Mouse (Mus musculus): Measurements from ENCODE around the gene Gpn3. TPM values are rescaled to one million over a fixed set of nuclear protein-coding genes. Genes with fewer than 3 reads are reported as not detected.
A peak's percentile ranks its signal among the peaks of the same experiment; 100 is the strongest.

The Gpn3 gene
- polyA plus RNA-seq, 1 experiment from 2014 or later = 68.4 TPM

DNA sequence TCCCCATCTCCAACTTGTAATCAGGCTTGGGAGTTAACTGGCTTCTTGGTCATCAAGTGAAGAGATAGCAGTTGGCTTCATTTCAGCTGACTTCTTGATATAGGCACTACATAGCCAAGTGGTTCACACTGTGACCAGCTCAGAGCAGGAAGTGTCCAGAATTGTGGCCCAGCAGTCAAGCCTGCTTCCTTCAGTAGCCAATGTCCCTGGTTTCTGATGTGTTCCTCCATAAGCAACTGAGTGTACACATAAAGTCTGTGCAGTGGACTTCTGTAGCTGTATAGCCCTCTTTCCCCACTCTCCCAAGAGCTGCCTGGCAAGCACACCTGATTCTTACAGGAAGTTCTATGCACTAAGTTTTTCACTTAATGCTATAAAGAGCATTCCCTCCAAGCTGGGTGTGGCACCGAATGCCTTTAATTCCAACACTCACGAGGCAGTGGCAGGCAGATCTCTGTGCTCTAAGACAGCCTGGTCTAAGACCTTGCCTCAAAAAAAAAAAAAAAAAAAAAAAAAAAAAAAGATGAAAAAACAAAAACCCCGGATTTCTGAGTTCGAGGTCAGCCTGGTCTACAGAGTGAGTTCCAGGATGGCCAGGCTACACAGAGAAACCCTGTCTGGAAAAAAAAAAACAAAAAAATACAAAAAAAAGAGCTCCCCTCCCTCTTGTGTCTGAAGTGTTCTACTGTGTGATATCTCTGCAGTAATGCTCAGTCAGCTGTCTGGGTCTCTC, 5.6 kb downstream of the Gpn3 start:
- DNase-seq (ENCODE audit: low spot score) (no peak), ATAC-seq (ENCODE audit: insufficient read depth, low FRiP score, low TSS enrichment) (no peak)
- Histone ChIP-seq H3K36me3 (ENCODE audit: control insufficient read depth, insufficient read depth, low read length) (peaks cover 12% of the 10 kb centered on the region), H3K4me2 (ENCODE audit: low read depth) (no peak overlapping the region), H3K9me3 (ENCODE audit: control insufficient read depth, low read length) (no peaks in the 10 kb centered on the region), H3K4me3 (ENCODE audit: low read depth, low read length) (no peak overlapping the region), H3K9ac (ENCODE audit: low read length) (no peak overlapping the region), H3K4me1 (ENCODE audit: control insufficient read depth, insufficient read depth, low read length) (0 out of 2 replicates have a peak, but pooled peaks cover 2% of the 10 kb centered on the region), H3K27ac (ENCODE audit: low read depth, low read length) (no peak overlapping the region), H3K27me3 (ENCODE audit: control insufficient read depth, insufficient read depth, low read length) (no peaks in the 10 kb centered on the region)
- 91% methylated on average over 4 of the region's 4 CpGs for WGBS

DNA sequence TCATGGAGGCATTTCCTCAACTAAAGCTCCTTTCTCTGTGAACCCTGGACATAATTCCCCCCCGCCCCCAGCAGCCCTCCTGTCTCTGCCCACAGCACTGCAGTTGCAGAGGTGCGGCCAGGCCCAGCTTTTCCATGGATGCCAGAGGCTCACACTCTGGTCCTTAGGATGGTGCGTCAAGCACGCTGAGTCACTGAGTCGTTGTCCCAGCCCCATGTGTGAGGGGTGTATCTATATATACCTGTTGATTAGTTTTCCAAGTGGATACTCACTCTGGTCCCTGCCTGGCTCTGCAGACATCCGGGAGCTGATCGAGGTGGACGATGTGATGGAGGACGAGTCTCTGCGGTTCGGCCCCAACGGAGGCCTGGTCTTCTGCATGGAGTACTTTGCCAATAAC, 6.5 kb downstream of the Gpn3 start:
- Histone ChIP-seq H3K27ac (ENCODE audit: low read depth, low read length) (no peak overlapping the region), H3K36me3 (ENCODE audit: control insufficient read depth, insufficient read depth, low read length) (peaks cover 15% of the 10 kb centered on the region), H3K9me3 (ENCODE audit: control insufficient read depth, low read length) (no peaks in the 10 kb centered on the region), H3K4me2 (ENCODE audit: low read depth) (no peak overlapping the region), H3K9ac (ENCODE audit: low read length) (no peak overlapping the region), H3K4me1 (ENCODE audit: control insufficient read depth, insufficient read depth, low read length) (0 out of 2 replicates have a peak, but pooled peaks cover 2% of the 10 kb centered on the region), H3K27me3 (ENCODE audit: control insufficient read depth, insufficient read depth, low read length) (no peaks in the 10 kb centered on the region), H3K4me3 (ENCODE audit: low read depth, low read length) (no peak overlapping the region)
- WGBS = 93% methylated on average over 12 of the region's 12 CpGs
- ATAC-seq (ENCODE audit: insufficient read depth, low FRiP score, low TSS enrichment) (no peak), DNase-seq (ENCODE audit: low spot score) (no peak)

DNA sequence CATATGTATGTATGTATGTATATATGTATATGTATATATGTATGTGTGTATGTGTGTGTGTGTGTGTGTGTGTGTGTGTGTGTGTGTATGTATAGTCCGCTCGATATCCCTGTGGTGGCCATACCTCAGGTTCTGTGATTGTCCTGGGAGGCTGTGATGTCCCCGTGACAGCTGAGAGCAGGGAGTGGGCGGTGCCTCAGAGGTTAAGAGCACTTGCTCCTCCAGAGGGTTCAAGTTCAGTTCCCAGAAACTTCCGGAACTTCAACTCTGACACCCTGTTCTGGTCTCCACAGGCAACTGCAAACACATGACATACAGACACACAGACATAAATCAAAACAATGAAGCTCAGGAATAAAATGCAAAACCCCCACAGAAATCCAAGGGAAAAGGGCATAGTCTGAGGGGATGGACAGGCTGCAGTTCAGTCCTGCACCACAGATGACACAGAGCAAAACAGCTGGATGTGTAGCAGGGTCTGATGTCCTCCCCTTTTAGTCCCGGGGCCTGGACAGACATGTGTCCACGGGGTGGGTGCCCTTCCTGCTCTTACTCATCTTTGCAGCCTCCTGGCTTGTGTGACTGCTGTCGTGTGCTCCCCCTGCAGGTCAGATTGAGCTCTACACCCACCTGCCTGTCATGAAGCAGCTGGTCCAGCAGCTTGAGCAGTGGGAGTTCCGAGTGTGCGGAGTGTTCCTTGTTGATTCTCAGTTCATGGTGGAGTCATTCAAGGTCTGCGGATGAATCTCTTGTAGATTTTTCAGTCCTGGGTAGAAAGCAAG, 7.9 kb downstream of the Gpn3 start:
- no peaks in the 10 kb centered on the region for H3K4me1 ChIP-seq (ENCODE audit: control insufficient read depth, insufficient read depth, low read length)
- no peak overlapping the region for H3K27ac ChIP-seq (ENCODE audit: low read depth, low read length)
- peak; percentile 84 for DNase-seq (ENCODE audit: low spot score)
- no peak overlapping the region for H3K4me2 ChIP-seq (ENCODE audit: low read depth)
- H3K36me3 ChIP-seq (ENCODE audit: control insufficient read depth, insufficient read depth, low read length) = peaks cover 15% of the 10 kb centered on the region
- WGBS = 58% methylated on average over 11 of the region's 11 CpGs
- H3K9me3 ChIP-seq (ENCODE audit: control insufficient read depth, low read length) = no peaks in the 10 kb centered on the region
- no peak overlapping the region for H3K4me3 ChIP-seq (ENCODE audit: low read depth, low read length)
- no peak for ATAC-seq (ENCODE audit: insufficient read depth, low FRiP score, low TSS enrichment)
- H3K9ac ChIP-seq (ENCODE audit: low read length) = no peak overlapping the region
- H3K27me3 ChIP-seq (ENCODE audit: control insufficient read depth, insufficient read depth, low read length) = no peaks in the 10 kb centered on the region

DNA sequence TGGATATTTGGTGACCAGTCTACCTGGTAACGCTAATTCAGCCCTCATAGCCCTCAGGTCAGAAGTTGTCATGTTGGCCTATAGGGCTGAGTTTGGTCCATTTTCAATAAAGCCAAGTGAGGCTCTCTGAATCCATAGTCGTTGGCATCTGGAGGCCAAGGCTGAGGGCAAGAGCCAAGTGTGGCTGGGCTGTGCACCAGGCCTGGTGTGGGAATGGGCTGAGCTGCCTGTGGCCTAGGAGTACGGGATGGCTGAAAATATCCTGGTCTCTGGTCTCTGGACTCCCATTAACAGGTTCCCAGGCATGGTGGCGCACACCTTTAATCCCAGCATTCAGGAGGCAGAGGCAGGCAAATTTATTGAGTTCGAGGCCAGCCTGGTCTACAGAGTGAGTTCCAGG, 18.3 kb downstream of the Gpn3 start:
- WGBS = 84% methylated on average over 5 of the region's 5 CpGs
- Histone ChIP-seq H3K9ac (ENCODE audit: low read length) (no peak overlapping the region), H3K9me3 (ENCODE audit: control insufficient read depth, low read length) (no peaks in the 10 kb centered on the region), H3K4me3 (ENCODE audit: low read depth, low read length) (no peak overlapping the region), H3K27me3 (ENCODE audit: control insufficient read depth, insufficient read depth, low read length) (no peaks in the 10 kb centered on the region), H3K27ac (ENCODE audit: low read depth, low read length) (no peak overlapping the region), H3K4me2 (ENCODE audit: low read depth) (no peak overlapping the region), H3K4me1 (ENCODE audit: control insufficient read depth, insufficient read depth, low read length) (no peaks in the 10 kb centered on the region), H3K36me3 (ENCODE audit: control insufficient read depth, insufficient read depth, low read length) (no peaks in the 10 kb centered on the region)
- ATAC-seq (ENCODE audit: insufficient read depth, low FRiP score, low TSS enrichment) (no peak), DNase-seq (ENCODE audit: low spot score) (no peak)

DNA sequence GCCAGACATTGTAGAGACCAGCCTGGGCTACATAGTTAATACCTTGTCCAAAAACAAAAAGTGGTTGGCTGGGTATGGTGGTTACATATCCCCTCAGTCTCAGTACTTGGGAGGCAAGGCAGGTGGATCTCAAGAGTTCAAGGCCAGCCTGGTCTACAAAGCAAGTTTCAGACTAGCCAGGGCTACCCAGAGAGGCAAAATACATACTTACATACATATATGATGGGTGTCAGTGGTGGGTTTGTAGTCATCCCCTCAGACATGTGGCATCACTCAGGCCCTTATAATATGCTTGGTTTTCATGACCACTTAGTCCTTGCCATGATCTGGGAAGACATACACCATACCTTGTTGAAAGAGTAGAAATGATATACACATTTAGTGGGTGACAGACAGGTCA, 19.0 kb downstream of the Gpn3 start:
- Histone ChIP-seq H3K27ac (ENCODE audit: low read depth, low read length) (no peak overlapping the region), H3K4me3 (ENCODE audit: low read depth, low read length) (no peak overlapping the region), H3K4me2 (ENCODE audit: low read depth) (no peak overlapping the region), H3K9me3 (ENCODE audit: control insufficient read depth, low read length) (no peaks in the 10 kb centered on the region), H3K36me3 (ENCODE audit: control insufficient read depth, insufficient read depth, low read length) (no peaks in the 10 kb centered on the region), H3K9ac (ENCODE audit: low read length) (no peak overlapping the region), H3K27me3 (ENCODE audit: control insufficient read depth, insufficient read depth, low read length) (no peaks in the 10 kb centered on the region), H3K4me1 (ENCODE audit: control insufficient read depth, insufficient read depth, low read length) (no peaks in the 10 kb centered on the region)
- DNase-seq (ENCODE audit: low spot score) (no peak), ATAC-seq (ENCODE audit: insufficient read depth, low FRiP score, low TSS enrichment) (no peak)

DNA sequence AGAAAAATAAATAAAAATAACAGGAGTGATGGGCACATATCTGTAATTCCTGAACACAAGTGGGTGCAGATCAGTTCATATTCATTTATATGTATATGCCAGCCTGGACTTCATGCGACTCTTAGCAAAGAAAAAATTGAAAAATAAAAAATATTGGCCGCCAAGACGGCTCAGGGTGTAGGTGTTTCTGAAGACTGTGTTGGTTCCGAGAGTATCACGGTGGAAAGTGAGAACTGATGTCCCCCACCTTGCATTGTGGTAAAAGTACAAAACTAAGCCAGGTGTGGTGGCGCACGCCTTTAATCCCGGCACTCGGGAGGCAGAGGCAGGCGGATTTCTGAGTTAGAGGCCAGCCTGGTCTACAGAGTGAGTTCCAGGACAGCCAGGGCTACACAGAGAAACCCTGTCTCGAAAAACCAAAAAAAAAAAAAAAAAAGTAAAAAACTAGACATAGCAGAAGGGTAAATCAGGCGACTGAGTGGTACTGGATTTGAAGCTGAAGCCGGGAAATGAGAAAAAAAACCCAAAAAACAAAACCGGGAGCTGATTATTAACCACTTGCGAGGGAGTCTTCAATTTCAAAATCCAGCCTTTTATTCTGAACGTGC, 19.6 kb downstream of the Gpn3 start:
- no peaks in the 10 kb centered on the region for H3K36me3 ChIP-seq (ENCODE audit: control insufficient read depth, insufficient read depth, low read length)
- DNase-seq (ENCODE audit: low spot score) = no peak
- peak overlapping the region; percentile 51; the same call in 1 of the 2 replicates for H3K9ac ChIP-seq (ENCODE audit: low read length)
- WGBS = 53% methylated on average over 15 of the region's 16 CpGs
- H3K4me3 ChIP-seq (ENCODE audit: low read depth, low read length) = peak overlapping the region; percentile 56; the same call in 1 of the 2 replicates
- H3K4me1 ChIP-seq (ENCODE audit: control insufficient read depth, insufficient read depth, low read length) = no peaks in the 10 kb centered on the region
- H3K4me2 ChIP-seq (ENCODE audit: low read depth) = peak overlapping the region; percentile 64
- H3K9me3 ChIP-seq (ENCODE audit: control insufficient read depth, low read length) = no peaks in the 10 kb centered on the region
- H3K27ac ChIP-seq (ENCODE audit: low read depth, low read length) = no peak overlapping the region
- ATAC-seq (ENCODE audit: insufficient read depth, low FRiP score, low TSS enrichment) = no peak
- H3K27me3 ChIP-seq (ENCODE audit: control insufficient read depth, insufficient read depth, low read length) = no peaks in the 10 kb centered on the region

DNA sequence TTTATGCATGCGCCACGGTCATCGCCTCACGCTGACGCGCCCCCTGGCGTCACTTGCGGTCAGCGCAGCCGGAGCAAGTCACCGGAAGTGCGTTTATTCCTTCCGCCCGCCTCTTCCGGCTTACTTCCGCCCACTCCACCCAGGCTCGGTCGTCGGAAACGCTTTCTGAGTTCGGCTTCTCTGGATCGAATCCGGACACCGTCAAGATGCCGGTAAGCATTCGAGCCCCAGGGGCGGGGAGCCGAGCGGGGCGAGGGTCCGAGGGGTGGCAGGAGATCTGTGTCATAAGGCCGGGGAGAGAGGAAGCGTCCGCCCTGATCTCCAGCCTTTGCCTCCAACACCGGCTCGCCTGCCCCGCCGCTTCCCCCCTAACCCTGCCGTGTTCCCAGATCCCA, 20.1 kb downstream of the Gpn3 start, which contains the start of gene Arpc3:
Gene Arpc3 (plus strand): TSS at position 93 of the 395 bp plus-strand sequence.
- peak within 1 kb of the TSS; percentile 56 for H3K4me3 ChIP-seq (ENCODE audit: low read depth, low read length)
- peak within 1 kb of the TSS; percentile 51 for H3K9ac ChIP-seq (ENCODE audit: low read length)
- peaks cover 4% of the 10 kb centered on the region for H3K36me3 ChIP-seq (ENCODE audit: control insufficient read depth, insufficient read depth, low read length)
- WGBS = under 1% methylated on average over 39 of the region's 39 CpGs
- no peaks in the 10 kb centered on the region for H3K9me3 ChIP-seq (ENCODE audit: control insufficient read depth, low read length)
- peak within 1 kb of the TSS; percentile 64 for H3K4me2 ChIP-seq (ENCODE audit: low read depth)
- no peaks in the 10 kb centered on the region for H3K27me3 ChIP-seq (ENCODE audit: control insufficient read depth, insufficient read depth, low read length)
- H3K4me1 ChIP-seq (ENCODE audit: control insufficient read depth, insufficient read depth, low read length) = no peaks in the 10 kb centered on the region
- DNase-seq (ENCODE audit: low spot score) (peak; percentile 94), ATAC-seq (ENCODE audit: insufficient read depth, low FRiP score, low TSS enrichment) (peak; percentile 61)
- H3K27ac ChIP-seq (ENCODE audit: low read depth, low read length) = no peak within 1 kb of the TSS

DNA sequence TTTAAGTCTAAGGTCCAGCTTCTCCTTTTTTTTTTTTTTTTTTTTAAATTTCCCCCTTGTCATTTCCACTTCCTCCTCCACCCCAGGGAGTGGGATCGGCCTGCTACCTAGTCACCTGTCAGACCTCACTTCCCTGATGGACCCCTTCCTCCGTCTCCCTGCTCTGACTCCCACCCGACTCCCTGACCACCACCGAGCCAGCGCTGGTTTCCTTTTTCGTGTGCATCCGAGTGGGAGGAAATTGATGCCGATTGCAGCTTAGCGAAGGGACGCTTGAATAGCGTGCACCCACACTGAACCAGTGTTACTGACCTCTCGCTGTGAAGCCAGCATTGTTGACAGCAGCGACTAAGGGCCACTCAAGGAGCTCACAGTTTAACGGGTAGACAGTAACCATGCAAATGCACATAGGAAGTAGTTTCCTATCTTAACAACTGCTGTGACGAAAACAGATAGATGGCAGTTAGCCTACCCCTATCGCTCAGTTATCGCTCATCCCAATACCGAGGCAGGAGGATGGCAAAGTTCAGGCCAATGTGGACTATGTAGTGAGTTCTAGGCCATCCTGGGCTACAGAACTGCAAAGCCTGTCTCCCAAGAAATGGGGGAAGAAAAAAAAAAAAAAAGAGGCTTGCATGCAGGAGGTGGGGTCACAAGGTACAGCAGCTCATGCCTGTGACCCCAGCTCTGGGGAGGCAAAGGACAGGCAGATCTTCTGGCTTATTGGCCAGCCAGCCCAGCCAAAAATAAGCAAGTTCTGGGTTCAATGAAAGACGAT, 20.7 kb downstream of the Gpn3 start:
- no peaks in the 10 kb centered on the region for H3K9me3 ChIP-seq (ENCODE audit: control insufficient read depth, low read length)
- H3K4me1 ChIP-seq (ENCODE audit: control insufficient read depth, insufficient read depth, low read length) = no peaks in the 10 kb centered on the region
- DNase-seq (ENCODE audit: low spot score) (peak; percentile 26), ATAC-seq (ENCODE audit: insufficient read depth, low FRiP score, low TSS enrichment) (0 out of 2 replicates have a peak, but pooled peaks have one; percentile 53)
- no peak overlapping the region for H3K27ac ChIP-seq (ENCODE audit: low read depth, low read length)
- H3K4me2 ChIP-seq (ENCODE audit: low read depth) = peak overlapping the region; percentile 64
- peak overlapping the region; percentile 56 for H3K4me3 ChIP-seq (ENCODE audit: low read depth, low read length)
- WGBS = 18% methylated on average over 19 of the region's 19 CpGs
- H3K36me3 ChIP-seq (ENCODE audit: control insufficient read depth, insufficient read depth, low read length) = peaks cover 4% of the 10 kb centered on the region
- H3K9ac ChIP-seq (ENCODE audit: low read length) = peak overlapping the region; percentile 51
- H3K27me3 ChIP-seq (ENCODE audit: control insufficient read depth, insufficient read depth, low read length) = no peaks in the 10 kb centered on the region

Measured in neural tube, embryonic 11.5 days (tissue).